Mouse (Mus musculus): Measurements from ENCODE around the gene Mrps10. TPM values are rescaled to one million over a fixed set of nuclear protein-coding genes. Genes with fewer than 3 reads are reported as not detected.

The Mrps10 gene
- polyA plus RNA-seq (2014; fragmentation: Nextera tagmentation; extraction: Ambion mirVana): 74.8 and 78.7 TPM in 2 replicates

GRCm38 (mm10) chr17:47368401-47369086, at the start of gene Mrps10:
Gene Mrps10, plus strand, starts transcription at chr17:47368887.
- Histone ChIP-seq H3K4me2 (peak within 1 kb of the TSS; percentile 75), H3K36me3 (ENCODE audit: control insufficient read depth, insufficient read depth, low read length) (0 out of 2 replicates have a peak, but pooled peaks cover 5% of the 10 kb centered on the region), H3K27ac (ENCODE audit: low read depth, low read length) (no peak within 1 kb of the TSS), H3K27me3 (ENCODE audit: control insufficient read depth, insufficient read depth, low read length) (peaks cover 10% of the 10 kb centered on the region), H3K9me3 (replicated peaks; ENCODE audit: control insufficient read depth, low read length) (no peaks in the 10 kb centered on the region), H3K4me1 (ENCODE audit: control insufficient read depth, insufficient read depth, low read length) (0 out of 2 replicates have a peak, but pooled peaks cover 3% of the 10 kb centered on the region), H3K4me3 (ENCODE audit: low read depth, low read length) (peak within 1 kb of the TSS; percentile 74), H3K9ac (ENCODE audit: low read depth, low read length) (peak within 1 kb of the TSS; percentile 77)
- WGBS (ENCODE audit: insufficient replicate concordance): 4% methylated on average over 35 of the region's 35 CpGs
- ATAC-seq (replicated peaks; ENCODE audit: insufficient number of reproducible peaks, low FRiP score, low TSS enrichment): peak; percentile 73

DNA sequence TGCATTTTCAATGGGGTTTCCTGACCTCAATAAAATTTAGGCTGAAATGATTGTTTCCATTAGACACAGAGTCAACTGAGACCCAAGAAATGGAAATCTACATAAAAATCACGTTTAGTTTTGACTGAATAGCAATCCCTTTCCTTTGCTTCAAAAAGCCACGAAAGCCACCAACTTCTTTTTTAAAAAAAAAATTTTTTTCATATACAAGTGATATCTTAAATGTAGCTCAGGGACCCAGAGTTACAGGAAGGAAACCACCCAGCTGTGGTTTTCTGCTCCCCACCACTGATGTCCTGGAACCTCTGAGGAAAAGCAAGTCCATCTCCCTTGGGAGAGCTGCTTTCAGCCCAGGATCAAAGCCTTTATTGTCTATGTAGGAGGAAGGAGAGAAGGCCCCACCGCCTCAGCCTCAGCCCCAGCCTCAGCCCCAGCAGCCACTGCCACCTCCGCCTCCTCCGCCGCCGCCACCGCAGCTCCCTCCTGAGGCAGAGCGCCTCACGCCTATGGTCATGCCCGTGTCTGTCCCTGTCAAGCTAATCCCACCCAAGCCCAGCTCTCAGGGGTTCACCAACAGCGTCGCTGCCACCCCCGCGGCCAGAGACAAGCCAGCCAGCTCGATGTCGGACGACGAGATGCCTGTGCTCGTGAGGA, 49.6 kb upstream of the Mrps10 start:
- H3K36me3 ChIP-seq (ENCODE audit: control insufficient read depth, insufficient read depth, low read length): peaks cover 12% of the 10 kb centered on the region
- 61% methylated on average over 20 of the region's 20 CpGs for WGBS (ENCODE audit: insufficient replicate concordance)

GRCm38 (mm10) chr17:47319761-47320160, 48.9 kb upstream of the Mrps10 start:
- Histone ChIP-seq H3K9me3 (replicated peaks; ENCODE audit: control insufficient read depth, low read length) (no peaks in the 10 kb centered on the region), H3K36me3 (ENCODE audit: control insufficient read depth, insufficient read depth, low read length) (peaks cover 7% of the 10 kb centered on the region; the same call in 1 of the 2 replicates), H3K4me1 (ENCODE audit: control insufficient read depth, insufficient read depth, low read length) (0 out of 2 replicates have a peak, but pooled peaks cover 4% of the 10 kb centered on the region), H3K4me3 (ENCODE audit: low read depth, low read length) (no peak overlapping the region), H3K27me3 (ENCODE audit: control insufficient read depth, insufficient read depth, low read length) (no peaks in the 10 kb centered on the region), H3K27ac (ENCODE audit: low read depth, low read length) (no peak overlapping the region), H3K9ac (ENCODE audit: low read depth, low read length) (no peak overlapping the region), H3K4me2 (no peak overlapping the region)
- WGBS (ENCODE audit: insufficient replicate concordance): 80% methylated on average over 12 of the region's 12 CpGs
- no peak for ATAC-seq (replicated peaks; ENCODE audit: insufficient number of reproducible peaks, low FRiP score, low TSS enrichment)

More for the DNA sequence above, 49.6 kb upstream of the Mrps10 start:
- H3K27me3 ChIP-seq (ENCODE audit: control insufficient read depth, insufficient read depth, low read length): no peaks in the 10 kb centered on the region
- H3K9ac ChIP-seq (ENCODE audit: low read depth, low read length): no peak overlapping the region
- no peak overlapping the region for H3K4me2 ChIP-seq
- no peak overlapping the region for H3K4me3 ChIP-seq (ENCODE audit: low read depth, low read length)
- no peak overlapping the region for H3K27ac ChIP-seq (ENCODE audit: low read depth, low read length)
- no peak for ATAC-seq (replicated peaks; ENCODE audit: insufficient number of reproducible peaks, low FRiP score, low TSS enrichment)
- H3K4me1 ChIP-seq (ENCODE audit: control insufficient read depth, insufficient read depth, low read length): 0 out of 2 replicates have a peak, but pooled peaks cover 4% of the 10 kb centered on the region
- H3K9me3 ChIP-seq (replicated peaks; ENCODE audit: control insufficient read depth, low read length): no peaks in the 10 kb centered on the region

DNA sequence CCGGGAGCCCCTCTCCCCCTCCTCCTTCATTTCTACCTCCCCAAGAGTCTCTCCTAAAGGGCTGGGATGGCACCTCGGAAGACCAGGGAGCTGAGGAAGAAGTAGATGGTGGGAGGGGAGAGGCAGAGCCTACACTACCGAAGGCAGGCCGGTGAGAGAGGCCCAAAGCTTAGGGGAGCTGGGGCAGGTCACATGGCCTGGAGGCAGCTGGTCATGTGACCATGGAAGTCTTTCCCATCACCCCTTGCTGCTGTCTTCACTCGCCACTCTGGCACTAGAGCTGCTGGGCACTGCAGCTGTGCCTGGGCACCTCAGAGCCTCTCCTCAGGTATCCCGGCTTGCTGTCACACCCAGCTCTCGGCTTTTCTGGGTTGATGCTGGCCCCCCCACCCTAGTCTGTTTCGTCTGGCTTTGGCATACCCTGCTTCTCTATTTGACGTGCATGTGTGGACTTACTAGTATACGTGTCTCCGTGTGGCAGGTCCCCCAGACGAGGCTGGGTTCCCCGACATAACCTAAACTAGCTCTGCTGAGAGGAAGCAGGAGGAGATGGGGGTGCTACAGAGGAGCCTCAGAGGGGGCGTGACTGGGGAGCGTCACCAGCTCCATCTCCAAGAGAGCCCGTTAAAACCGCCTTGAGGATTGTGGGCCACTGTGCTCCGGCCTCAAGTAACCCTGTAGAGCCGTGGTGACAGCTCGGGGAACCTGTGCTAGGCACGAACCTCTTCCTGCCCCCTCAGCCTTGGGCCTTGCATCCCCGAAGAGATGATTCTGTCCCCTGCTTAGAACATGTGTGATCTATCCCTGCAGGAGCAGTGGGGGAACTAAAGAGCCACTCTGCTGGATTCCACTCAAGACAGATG, 46.3 kb upstream of the Mrps10 start:
- no peak overlapping the region for H3K4me2 ChIP-seq
- H3K9ac ChIP-seq (ENCODE audit: low read depth, low read length): 0 out of 2 replicates have a peak overlapping the region, but pooled peaks have one; percentile 24
- no peaks in the 10 kb centered on the region for H3K36me3 ChIP-seq (ENCODE audit: control insufficient read depth, insufficient read depth, low read length)
- no peak overlapping the region for H3K4me3 ChIP-seq (ENCODE audit: low read depth, low read length)
- H3K4me1 ChIP-seq (ENCODE audit: control insufficient read depth, insufficient read depth, low read length): no peaks in the 10 kb centered on the region
- ATAC-seq (replicated peaks; ENCODE audit: insufficient number of reproducible peaks, low FRiP score, low TSS enrichment): no peak
- 67% methylated on average over 22 of the region's 22 CpGs for WGBS (ENCODE audit: insufficient replicate concordance)
- H3K27ac ChIP-seq (ENCODE audit: low read depth, low read length): no peak overlapping the region
- no peaks in the 10 kb centered on the region for H3K9me3 ChIP-seq (replicated peaks; ENCODE audit: control insufficient read depth, low read length)
- no peaks in the 10 kb centered on the region for H3K27me3 ChIP-seq (ENCODE audit: control insufficient read depth, insufficient read depth, low read length)

DNA sequence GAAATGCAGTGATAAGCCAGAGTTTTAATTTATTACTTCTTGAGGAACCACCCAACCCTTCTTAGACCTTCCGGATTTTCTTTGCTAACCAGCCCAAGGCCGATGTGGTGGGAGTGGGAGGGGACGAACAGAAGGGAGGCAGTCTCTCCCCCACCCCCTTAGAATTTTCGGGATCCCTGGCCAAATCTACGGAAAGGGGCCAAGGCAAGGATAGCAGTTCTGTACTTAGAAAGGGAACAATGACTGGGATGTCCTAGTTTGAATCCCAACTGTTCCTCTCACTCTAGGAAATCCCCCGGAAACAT, 45.7 kb upstream of the Mrps10 start:
- no peaks in the 10 kb centered on the region for H3K36me3 ChIP-seq (ENCODE audit: control insufficient read depth, insufficient read depth, low read length)
- 85% methylated on average over 6 of the region's 6 CpGs for WGBS (ENCODE audit: insufficient replicate concordance)

GRCm38 (mm10) chr17:47327559-47327958, 41.1 kb upstream of the Mrps10 start:
- H3K9me3 ChIP-seq (replicated peaks; ENCODE audit: control insufficient read depth, low read length): no peaks in the 10 kb centered on the region
- no peak overlapping the region for H3K9ac ChIP-seq (ENCODE audit: low read depth, low read length)
- H3K36me3 ChIP-seq (ENCODE audit: control insufficient read depth, insufficient read depth, low read length): peaks cover 4% of the 10 kb centered on the region; the same call in 1 of the 2 replicates
- H3K27me3 ChIP-seq (ENCODE audit: control insufficient read depth, insufficient read depth, low read length): no peaks in the 10 kb centered on the region
- ATAC-seq (replicated peaks; ENCODE audit: insufficient number of reproducible peaks, low FRiP score, low TSS enrichment): no peak
- H3K4me3 ChIP-seq (ENCODE audit: low read depth, low read length): no peak overlapping the region
- no peak overlapping the region for H3K27ac ChIP-seq (ENCODE audit: low read depth, low read length)
- 84% methylated on average over 12 of the region's 12 CpGs for WGBS (ENCODE audit: insufficient replicate concordance)
- no peaks in the 10 kb centered on the region for H3K4me1 ChIP-seq (ENCODE audit: control insufficient read depth, insufficient read depth, low read length)
- H3K4me2 ChIP-seq: no peak overlapping the region

More for the DNA sequence above, 45.7 kb upstream of the Mrps10 start:
- Histone ChIP-seq H3K9me3 (replicated peaks; ENCODE audit: control insufficient read depth, low read length) (no peaks in the 10 kb centered on the region), H3K4me1 (ENCODE audit: control insufficient read depth, insufficient read depth, low read length) (no peaks in the 10 kb centered on the region), H3K4me2 (no peak overlapping the region), H3K9ac (ENCODE audit: low read depth, low read length) (no peak overlapping the region), H3K27ac (ENCODE audit: low read depth, low read length) (no peak overlapping the region), H3K27me3 (ENCODE audit: control insufficient read depth, insufficient read depth, low read length) (no peaks in the 10 kb centered on the region), H3K4me3 (ENCODE audit: low read depth, low read length) (no peak overlapping the region)
- no peak for ATAC-seq (replicated peaks; ENCODE audit: insufficient number of reproducible peaks, low FRiP score, low TSS enrichment)

- no peak overlapping the region for H3K4me2 ChIP-seq
- ATAC-seq (replicated peaks; ENCODE audit: insufficient number of reproducible peaks, low FRiP score, low TSS enrichment): no peak
- H3K4me3 ChIP-seq (ENCODE audit: low read depth, low read length): no peak overlapping the region
- no peaks in the 10 kb centered on the region for H3K4me1 ChIP-seq (ENCODE audit: control insufficient read depth, insufficient read depth, low read length)
- H3K36me3 ChIP-seq (ENCODE audit: control insufficient read depth, insufficient read depth, low read length): peaks cover 4% of the 10 kb centered on the region; the same call in 1 of the 2 replicates
- H3K27me3 ChIP-seq (ENCODE audit: control insufficient read depth, insufficient read depth, low read length): no peaks in the 10 kb centered on the region
- 70% methylated on average over 7 of the region's 7 CpGs for WGBS (ENCODE audit: insufficient replicate concordance)
- H3K9ac ChIP-seq (ENCODE audit: low read depth, low read length): no peak overlapping the region
- no peaks in the 10 kb centered on the region for H3K9me3 ChIP-seq (replicated peaks; ENCODE audit: control insufficient read depth, low read length)
- H3K27ac ChIP-seq (ENCODE audit: low read depth, low read length): no peak overlapping the region
Measured at GRCm38 (mm10) chr17:47327969-47328368, 40.7 kb upstream of the Mrps10 start.

GRCm38 (mm10) chr17:47328552-47329343, 39.9 kb upstream of the Mrps10 start:
- no peak overlapping the region for H3K4me2 ChIP-seq
- no peak overlapping the region for H3K27ac ChIP-seq (ENCODE audit: low read depth, low read length)
- H3K27me3 ChIP-seq (ENCODE audit: control insufficient read depth, insufficient read depth, low read length): no peaks in the 10 kb centered on the region
- 80% methylated on average over 26 of the region's 26 CpGs for WGBS (ENCODE audit: insufficient replicate concordance)
- no peak for ATAC-seq (replicated peaks; ENCODE audit: insufficient number of reproducible peaks, low FRiP score, low TSS enrichment)
- peaks cover 4% of the 10 kb centered on the region; the same call in 1 of the 2 replicates for H3K36me3 ChIP-seq (ENCODE audit: control insufficient read depth, insufficient read depth, low read length)
- no peaks in the 10 kb centered on the region for H3K4me1 ChIP-seq (ENCODE audit: control insufficient read depth, insufficient read depth, low read length)
- H3K4me3 ChIP-seq (ENCODE audit: low read depth, low read length): no peak overlapping the region
- H3K9ac ChIP-seq (ENCODE audit: low read depth, low read length): no peak overlapping the region
- H3K9me3 ChIP-seq (replicated peaks; ENCODE audit: control insufficient read depth, low read length): no peaks in the 10 kb centered on the region
